Mouse (Mus musculus): ENCODE data around the gene Cdk12. TPM values are rescaled to one million over a fixed set of nuclear protein-coding genes. Genes with fewer than 3 reads are reported as not detected.
"Not testable (repeated sequence)": the region's sequence is repeated elsewhere in the genome, so short reads cannot be mapped to it uniquely, and the experiment has no call there.

The Cdk12 gene
- polyA plus RNA-seq, 1 experiment from 2014 or later = 12.7 TPM

DNA sequence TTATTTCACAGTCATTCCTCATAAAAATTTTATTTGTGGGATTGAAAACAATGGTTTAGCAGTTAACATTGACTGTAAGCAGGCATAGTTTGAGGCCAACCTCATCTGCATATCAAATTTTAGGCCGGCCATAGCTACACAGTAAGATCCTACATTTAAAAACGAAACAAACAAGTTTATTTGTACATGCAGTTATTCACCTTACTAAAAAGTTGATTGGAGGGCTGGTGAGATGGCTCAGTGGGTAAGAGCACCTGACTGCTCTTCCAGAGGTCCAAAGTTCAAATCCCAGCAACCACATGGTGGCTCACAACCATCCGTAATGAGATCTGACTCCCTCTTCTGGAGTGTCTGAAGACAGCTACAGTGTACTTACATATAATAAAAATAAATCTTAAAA, 3.4 kb downstream of the Cdk12 start:
- H3K27ac ChIP-seq; DNase-seq (ENCODE audit: extremely low spot score, low spot score); H3K27me3 ChIP-seq (ENCODE audit: poor library complexity, severe bottlenecking); H3K9me3 ChIP-seq: not testable (repeated sequence)
- Histone ChIP-seq H3K4me1 (peaks cover 29% of the 10 kb centered on the region), H3K36me3 (replicated peaks) (peaks cover 55% of the 10 kb centered on the region), H3K4me3 (peak overlapping the region; percentile 95)
- 91% methylated on average over 3 of the region's 3 CpGs for WGBS

DNA sequence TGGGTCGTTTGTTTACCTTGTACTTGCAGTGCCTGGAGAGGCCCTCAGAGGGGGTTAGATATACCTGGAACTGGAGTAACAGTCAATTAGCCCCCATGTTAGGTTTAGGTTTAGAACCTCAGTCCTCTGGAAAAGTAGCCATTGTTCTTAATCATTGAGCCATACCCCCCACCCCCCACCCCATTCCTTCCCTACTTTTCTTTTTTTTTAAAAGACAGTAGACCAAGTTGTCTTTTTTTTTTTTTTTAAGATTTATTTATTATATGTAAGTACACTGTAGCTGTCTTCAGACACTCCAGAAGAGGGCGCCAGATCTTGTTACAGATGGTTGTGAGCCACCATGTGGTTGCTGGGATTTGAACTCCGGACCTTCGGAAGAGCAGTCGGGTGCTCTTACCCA, 6.8 kb downstream of the Cdk12 start:
- Histone ChIP-seq H3K4me1 (peaks cover 24% of the 10 kb centered on the region), H3K36me3 (replicated peaks) (peaks cover 88% of the 10 kb centered on the region)
- not testable (repeated sequence) for H3K4me3 ChIP-seq; DNase-seq (ENCODE audit: extremely low spot score, low spot score); H3K9me3 ChIP-seq; H3K27me3 ChIP-seq (ENCODE audit: poor library complexity, severe bottlenecking); H3K27ac ChIP-seq
- WGBS = 88% methylated on average over 5 of the region's 5 CpGs

DNA sequence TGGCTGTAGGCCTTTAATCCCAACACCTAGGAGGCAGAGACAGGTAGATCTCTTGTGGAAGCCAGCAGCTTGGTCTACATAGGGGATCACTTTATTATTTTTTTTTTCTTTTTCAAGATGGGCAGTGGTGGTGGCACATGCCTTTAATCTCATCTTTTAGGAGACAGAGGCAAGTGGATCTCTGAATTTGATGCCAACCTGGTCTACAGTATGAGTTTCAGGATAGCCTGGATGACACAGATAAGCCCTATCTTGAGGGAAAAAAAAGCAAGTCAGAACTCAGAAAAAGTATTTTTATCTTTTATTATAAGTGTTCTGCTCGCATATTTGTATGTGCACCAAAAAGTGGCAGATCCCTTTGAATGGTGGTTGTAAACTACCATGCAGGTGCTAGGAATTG, 10.5 kb downstream of the Cdk12 start:
- no peaks in the 10 kb centered on the region for H3K4me1 ChIP-seq

DNA sequence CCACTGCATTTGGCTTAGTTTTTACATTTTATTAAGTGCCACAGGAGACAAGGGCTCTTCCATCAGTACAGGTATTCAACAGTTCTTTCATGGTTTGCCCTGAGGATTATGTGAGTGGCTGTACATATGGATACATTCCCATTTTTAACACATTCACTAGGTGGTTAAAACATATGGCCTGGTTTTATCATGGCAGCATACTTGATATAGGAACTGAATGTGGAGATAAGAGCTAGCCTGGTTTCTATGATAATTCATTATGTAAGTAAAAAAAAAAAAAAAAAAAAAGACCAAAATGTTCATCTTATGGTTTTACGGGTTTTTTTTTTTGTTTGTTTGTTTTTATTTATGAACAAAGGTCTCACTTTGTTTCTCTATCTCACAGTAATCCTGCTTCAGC, 23.5 kb downstream of the Cdk12 start:
- no peak for DNase-seq (ENCODE audit: extremely low spot score, low spot score)
- 95% methylated on average over 1 of the region's 1 CpGs for WGBS
- Histone ChIP-seq H3K4me3 (no peak overlapping the region), H3K4me1 (no peaks in the 10 kb centered on the region), H3K27me3 (ENCODE audit: poor library complexity, severe bottlenecking) (no peaks in the 10 kb centered on the region), H3K27ac (no peak overlapping the region), H3K9me3 (no peaks in the 10 kb centered on the region), H3K36me3 (replicated peaks) (peaks cover 99% of the 10 kb centered on the region)

More for the DNA sequence above, 10.5 kb downstream of the Cdk12 start:
- peaks cover 98% of the 10 kb centered on the region for H3K36me3 ChIP-seq (replicated peaks)
- H3K27ac ChIP-seq = no peak overlapping the region
- WGBS = 89% methylated on average over 1 of the region's 1 CpGs
- H3K9me3 ChIP-seq = no peaks in the 10 kb centered on the region
- no peaks in the 10 kb centered on the region for H3K27me3 ChIP-seq (ENCODE audit: poor library complexity, severe bottlenecking)
- H3K4me3 ChIP-seq = no peak overlapping the region
- no peak for DNase-seq (ENCODE audit: extremely low spot score, low spot score)

DNA sequence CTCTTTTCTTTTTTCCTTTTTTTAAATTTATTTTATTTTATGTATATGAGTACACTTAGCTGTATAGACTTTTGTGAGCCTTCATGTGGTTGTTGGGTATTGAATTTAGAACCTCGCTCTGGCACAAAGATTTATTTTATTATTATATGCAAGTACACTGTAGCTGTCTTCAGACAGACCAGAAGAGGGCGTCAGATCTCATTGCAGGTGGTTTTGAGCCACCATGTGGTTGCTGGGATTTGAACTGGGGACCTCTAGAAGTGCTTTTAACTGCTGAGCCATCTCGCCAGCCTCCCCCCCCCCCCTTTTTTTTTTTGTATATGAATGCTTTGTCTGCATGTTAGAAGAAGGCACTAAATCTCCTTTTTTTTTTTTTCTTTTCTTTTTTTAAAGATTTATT, 35.6 kb downstream of the Cdk12 start:
- Histone ChIP-seq H3K4me1 (no peaks in the 10 kb centered on the region), H3K36me3 (replicated peaks) (peaks cover 98% of the 10 kb centered on the region), H3K27me3 (ENCODE audit: poor library complexity, severe bottlenecking) (no peaks in the 10 kb centered on the region), H3K9me3 (no peaks in the 10 kb centered on the region), H3K27ac (no peak overlapping the region), H3K4me3 (no peak overlapping the region)
- WGBS = 85% methylated on average over 3 of the region's 3 CpGs
- DNase-seq (ENCODE audit: extremely low spot score, low spot score) = no peak

DNA sequence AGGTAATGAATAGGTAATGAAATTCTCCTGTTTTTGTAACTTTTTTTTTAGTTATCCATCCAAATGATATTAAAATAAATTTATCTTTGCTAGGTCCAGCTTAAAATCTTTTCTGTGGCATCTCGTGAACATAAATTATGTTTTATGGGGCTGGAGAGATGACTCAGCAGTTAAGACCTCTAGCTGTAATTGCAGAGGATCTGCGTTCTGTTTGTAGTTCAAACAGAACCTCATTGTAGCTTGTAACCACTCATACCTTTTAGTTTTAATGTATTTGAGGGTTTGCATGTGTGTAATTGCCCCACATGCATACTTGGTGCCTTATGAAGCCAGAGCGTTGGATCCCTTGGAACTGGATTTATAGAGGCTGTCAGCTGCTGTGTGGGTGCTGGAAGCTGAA, 36.1 kb downstream of the Cdk12 start:
- Histone ChIP-seq H3K4me3 (no peak overlapping the region), H3K9me3 (no peaks in the 10 kb centered on the region), H3K36me3 (replicated peaks) (peaks cover 98% of the 10 kb centered on the region), H3K27ac (no peak overlapping the region), H3K4me1 (no peaks in the 10 kb centered on the region), H3K27me3 (ENCODE audit: poor library complexity, severe bottlenecking) (no peaks in the 10 kb centered on the region)
- WGBS = 94% methylated on average over 3 of the region's 3 CpGs
- DNase-seq (ENCODE audit: extremely low spot score, low spot score) = no peak

DNA sequence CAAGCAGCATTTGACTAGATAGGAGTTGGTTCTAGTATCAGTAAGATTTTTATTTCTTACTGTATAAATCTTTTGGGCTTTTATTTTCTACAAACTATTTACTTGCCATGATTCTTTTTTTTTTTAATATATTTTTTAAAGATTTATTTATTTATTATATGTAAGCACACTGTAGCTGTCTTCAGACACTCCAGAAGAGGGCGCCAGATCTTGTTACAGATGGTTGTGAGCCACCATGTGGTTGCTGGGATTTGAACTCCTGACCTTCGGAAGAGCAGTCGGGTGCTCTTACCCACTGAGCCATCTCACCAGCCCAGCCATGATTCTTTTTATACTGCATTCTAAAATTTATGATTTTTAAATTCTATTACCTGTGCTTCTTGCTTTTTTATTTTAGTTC, 40.1 kb downstream of the Cdk12 start:
- not testable (repeated sequence) for H3K4me1 ChIP-seq; H3K27ac ChIP-seq; H3K4me3 ChIP-seq; DNase-seq (ENCODE audit: extremely low spot score, low spot score); H3K9me3 ChIP-seq; H3K27me3 ChIP-seq (ENCODE audit: poor library complexity, severe bottlenecking)
- 72% methylated on average over 3 of the region's 3 CpGs for WGBS
- peaks cover 95% of the 10 kb centered on the region for H3K36me3 ChIP-seq (replicated peaks)

DNA sequence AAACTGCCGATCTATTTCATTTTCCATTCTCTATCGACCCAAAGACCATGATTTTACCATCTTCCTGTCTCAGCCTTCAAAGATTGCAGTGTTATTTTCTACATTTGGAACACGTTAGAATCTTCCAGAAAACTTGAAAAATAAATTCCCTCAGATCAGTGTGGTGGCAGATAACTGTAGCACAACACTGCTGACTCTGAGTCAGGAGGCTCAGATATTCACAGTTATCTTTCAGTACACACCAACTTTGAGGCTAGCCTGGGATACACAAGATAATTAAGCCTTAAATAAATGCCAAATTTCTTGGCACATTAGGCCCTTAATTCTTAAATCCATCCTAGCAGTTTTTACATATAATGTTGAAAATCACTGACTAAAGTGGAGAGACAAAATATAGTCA, 41.6 kb downstream of the Cdk12 start:
- WGBS = 94% methylated on average over 3 of the region's 3 CpGs
- DNase-seq (ENCODE audit: extremely low spot score, low spot score) = no peak
- H3K27ac ChIP-seq = no peak overlapping the region
- no peaks in the 10 kb centered on the region for H3K27me3 ChIP-seq (ENCODE audit: poor library complexity, severe bottlenecking)
- no peaks in the 10 kb centered on the region for H3K4me1 ChIP-seq
- no peaks in the 10 kb centered on the region for H3K9me3 ChIP-seq
- peaks cover 95% of the 10 kb centered on the region for H3K36me3 ChIP-seq (replicated peaks)
- H3K4me3 ChIP-seq = no peak overlapping the region

DNA sequence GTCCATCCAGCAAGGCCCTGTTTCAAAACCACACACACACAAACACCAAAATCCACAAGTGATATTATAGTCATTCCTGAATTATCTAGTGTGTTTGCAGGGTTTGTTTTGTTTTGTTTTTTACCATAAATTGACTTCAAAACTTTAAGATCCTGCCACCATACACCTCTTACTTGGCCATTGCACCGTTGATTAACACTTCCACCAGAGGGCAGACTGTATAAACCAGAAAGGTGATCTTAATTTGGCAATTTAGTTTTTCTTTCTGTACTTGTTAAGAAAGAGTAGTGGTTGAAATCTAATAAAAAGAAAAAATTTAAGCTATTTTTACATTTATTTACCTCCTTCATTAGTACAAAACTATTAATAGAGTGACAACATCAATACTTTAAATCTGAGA, 44.5 kb downstream of the Cdk12 start:
- 94% methylated on average over 1 of the region's 1 CpGs for WGBS
- Histone ChIP-seq H3K36me3 (replicated peaks) (peaks cover 88% of the 10 kb centered on the region), H3K9me3 (no peaks in the 10 kb centered on the region), H3K4me1 (no peaks in the 10 kb centered on the region), H3K27me3 (ENCODE audit: poor library complexity, severe bottlenecking) (no peaks in the 10 kb centered on the region), H3K4me3 (no peak overlapping the region), H3K27ac (no peak overlapping the region)
- no peak for DNase-seq (ENCODE audit: extremely low spot score, low spot score)

DNA sequence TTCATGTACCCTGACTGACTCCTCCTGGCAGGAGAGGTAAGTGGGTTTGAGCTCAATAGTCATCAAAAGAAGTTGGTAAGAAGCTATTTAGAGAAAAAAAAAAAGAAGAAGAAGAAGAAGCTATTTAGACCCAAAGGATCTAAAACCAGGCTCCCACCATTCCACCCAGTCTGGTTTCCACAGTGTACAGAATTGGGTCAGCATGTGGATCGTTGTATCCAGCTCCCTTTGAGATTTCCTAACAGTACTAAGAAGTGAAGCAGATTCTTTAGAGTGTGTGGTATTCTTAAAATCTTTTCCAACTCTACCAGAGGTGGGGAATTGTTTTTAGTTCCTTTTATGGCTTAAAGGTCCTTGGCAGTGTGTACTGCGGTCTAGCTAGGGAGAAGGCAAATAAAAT, 50.9 kb downstream of the Cdk12 start:
- no peak for DNase-seq (ENCODE audit: extremely low spot score, low spot score)
- 98% methylated on average over 2 of the region's 2 CpGs for WGBS

DNA sequence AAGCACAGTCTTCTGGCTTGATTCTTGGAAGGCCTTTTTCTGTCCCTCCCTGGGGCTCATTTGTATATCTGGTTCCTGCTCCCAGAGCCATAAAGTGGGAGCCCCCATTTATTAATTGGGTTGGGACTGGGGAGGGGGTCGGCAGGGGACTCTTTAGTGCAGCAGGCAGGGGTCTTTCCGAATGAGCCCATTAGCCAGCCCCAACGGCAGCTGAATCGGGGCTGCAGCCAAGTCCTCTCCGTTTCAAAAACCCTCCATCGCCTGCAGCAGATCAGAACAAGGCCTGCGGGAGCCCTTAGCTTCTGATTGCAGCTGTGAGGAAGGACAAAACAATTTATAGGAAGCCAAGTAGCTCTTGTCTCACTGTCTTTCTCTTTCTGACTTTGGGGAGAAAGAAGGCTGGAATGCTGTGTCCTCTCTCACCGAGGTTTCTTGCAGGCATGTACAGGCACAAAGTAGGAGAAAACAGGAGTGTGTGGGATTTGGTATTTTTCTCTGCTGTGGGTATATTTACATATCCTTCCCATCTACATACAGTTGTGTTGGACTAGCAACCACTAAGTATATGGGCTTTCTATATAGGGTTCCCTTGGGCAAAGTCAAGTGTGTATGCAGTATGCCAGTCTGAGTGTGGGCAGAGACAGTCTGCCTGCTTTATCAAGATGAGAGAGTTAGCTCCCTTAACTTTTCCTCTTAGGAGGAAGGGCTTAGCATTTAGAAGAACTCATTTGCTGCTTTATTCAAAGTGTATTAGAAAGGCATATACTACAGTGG, 58.0 kb downstream of the Cdk12 start:
- Histone ChIP-seq H3K27me3 (ENCODE audit: poor library complexity, severe bottlenecking) (no peaks in the 10 kb centered on the region), H3K36me3 (replicated peaks) (peaks cover 25% of the 10 kb centered on the region), H3K4me3 (no peak overlapping the region), H3K9me3 (no peaks in the 10 kb centered on the region), H3K27ac (no peak overlapping the region), H3K4me1 (no peaks in the 10 kb centered on the region)
- DNase-seq (ENCODE audit: extremely low spot score, low spot score) = no peak
- 80% methylated on average over 8 of the region's 8 CpGs for WGBS

More for the DNA sequence above, 50.9 kb downstream of the Cdk12 start:
- Histone ChIP-seq H3K4me1 (no peaks in the 10 kb centered on the region), H3K27ac (no peak overlapping the region), H3K27me3 (ENCODE audit: poor library complexity, severe bottlenecking) (no peaks in the 10 kb centered on the region), H3K36me3 (replicated peaks) (peaks cover 32% of the 10 kb centered on the region), H3K9me3 (no peaks in the 10 kb centered on the region), H3K4me3 (no peak overlapping the region)

DNA sequence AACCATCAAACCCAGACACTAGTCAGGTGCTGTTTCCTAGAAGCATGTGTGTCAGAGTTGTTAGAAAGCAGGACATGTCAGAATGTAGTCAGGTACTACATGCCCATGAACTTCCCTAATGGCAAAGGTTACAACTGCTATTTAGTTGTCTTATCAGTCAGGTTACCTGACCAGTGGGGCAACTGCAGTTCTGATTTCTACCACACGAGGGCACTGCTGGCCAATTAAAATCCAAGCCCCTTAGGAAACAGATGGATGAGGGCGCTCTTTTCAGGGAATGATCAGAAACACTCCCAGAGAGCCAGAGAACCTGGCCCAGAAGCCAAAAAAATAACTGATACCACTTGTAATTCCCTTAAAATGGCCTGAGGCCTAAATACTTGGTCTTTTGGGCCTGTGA, 62.2 kb downstream of the Cdk12 start:
- peaks cover 62% of the 10 kb centered on the region for H3K36me3 ChIP-seq (replicated peaks)
- H3K27me3 ChIP-seq (ENCODE audit: poor library complexity, severe bottlenecking) = no peaks in the 10 kb centered on the region
- 6% methylated on average over 2 of the region's 2 CpGs for WGBS
- no peaks in the 10 kb centered on the region for H3K9me3 ChIP-seq
- no peak overlapping the region for H3K4me3 ChIP-seq
- no peak overlapping the region for H3K27ac ChIP-seq
- no peaks in the 10 kb centered on the region for H3K4me1 ChIP-seq
- DNase-seq (ENCODE audit: extremely low spot score, low spot score) = peak; percentile 84

DNA sequence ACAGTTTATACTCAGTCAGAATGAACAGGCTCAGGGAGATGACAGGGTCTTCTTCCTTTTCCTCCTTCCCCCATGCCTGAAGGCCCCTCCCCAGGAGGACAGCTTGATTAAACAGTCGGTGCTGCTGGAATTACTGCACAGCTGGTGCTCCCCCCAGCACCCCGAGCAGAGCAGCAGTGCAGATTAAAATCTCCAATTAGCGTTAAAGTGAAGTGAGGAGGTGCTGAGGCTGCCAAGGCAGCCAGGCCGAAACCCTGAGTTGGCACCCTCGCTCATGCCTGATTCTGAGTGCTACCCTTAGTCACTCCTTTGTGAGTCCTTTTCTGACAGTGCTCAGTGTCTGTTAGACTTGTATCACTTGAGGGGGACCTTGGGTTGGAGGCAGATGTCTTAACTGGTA, 63.0 kb downstream of the Cdk12 start:
- WGBS = 80% methylated on average over 5 of the region's 5 CpGs
- H3K36me3 ChIP-seq (replicated peaks) = peaks cover 70% of the 10 kb centered on the region

More for the DNA sequence above, 63.0 kb downstream of the Cdk12 start:
- no peaks in the 10 kb centered on the region for H3K9me3 ChIP-seq
- H3K4me1 ChIP-seq = no peaks in the 10 kb centered on the region
- no peak overlapping the region for H3K4me3 ChIP-seq
- DNase-seq (ENCODE audit: extremely low spot score, low spot score) = no peak
- no peaks in the 10 kb centered on the region for H3K27me3 ChIP-seq (ENCODE audit: poor library complexity, severe bottlenecking)
- H3K27ac ChIP-seq = no peak overlapping the region

Data from forebrain, embryonic 10.5 days (tissue).